Mouse (Mus musculus): ENCODE results near the gene Mgmt. TPM values are rescaled to one million over a fixed set of nuclear protein-coding genes. Genes with fewer than 3 reads are reported as not detected.

Mgmt gene
- polyA plus RNA-seq, 1 experiment from 2014 or later = 6.1 TPM

GRCm38 (mm10) chr7:136866535-136866934 lies 27.9 kb upstream of the Mgmt start:
- DNase-seq (ENCODE audit: low spot score) = no peak
- 81% methylated on average over 4 of the region's 4 CpGs for WGBS
- no peak overlapping the region for H3K4me3 ChIP-seq

GRCm38 (mm10) chr7:136871535-136871934 lies 22.9 kb upstream of the Mgmt start:
- 76% methylated on average over 11 of the region's 11 CpGs for WGBS
- no peak overlapping the region for H3K4me3 ChIP-seq
- H3K36me3 ChIP-seq = no peaks in the 10 kb centered on the region
- no peak for DNase-seq (ENCODE audit: low spot score)
- no peak overlapping the region for H3K27ac ChIP-seq
- H3K27me3 ChIP-seq (ENCODE audit: insufficient read depth, poor library complexity, severe bottlenecking) = peaks cover 34% of the 10 kb centered on the region; the same call in 1 of the 2 replicates
- no peaks in the 10 kb centered on the region for H3K9me3 ChIP-seq
- 0 out of 2 replicates have a peak, but pooled peaks cover 6% of the 10 kb centered on the region for H3K4me1 ChIP-seq

More at GRCm38 (mm10) chr7:136866535-136866934, 27.9 kb upstream of the Mgmt start:
- Histone ChIP-seq H3K4me1 (peaks cover 15% of the 10 kb centered on the region), H3K9me3 (no peaks in the 10 kb centered on the region), H3K27ac (no peak overlapping the region), H3K27me3 (ENCODE audit: insufficient read depth, poor library complexity, severe bottlenecking) (peaks cover 12% of the 10 kb centered on the region; the same call in 1 of the 2 replicates), H3K36me3 (no peaks in the 10 kb centered on the region)

- Histone ChIP-seq H3K9me3 (no peaks in the 10 kb centered on the region), H3K36me3 (no peaks in the 10 kb centered on the region), H3K4me3 (no peak overlapping the region), H3K27ac (no peak overlapping the region), H3K27me3 (ENCODE audit: insufficient read depth, poor library complexity, severe bottlenecking) (peaks cover 34% of the 10 kb centered on the region; the same call in 1 of the 2 replicates), H3K4me1 (0 out of 2 replicates have a peak, but pooled peaks cover 6% of the 10 kb centered on the region)
- WGBS = 34% methylated on average over 8 of the region's 8 CpGs
- DNase-seq (ENCODE audit: low spot score) = peak; percentile 48
These were observed 22.4 kb upstream of the Mgmt start for GRCm38 (mm10) chr7:136872059-136872458.

- Histone ChIP-seq H3K4me3 (no peak overlapping the region), H3K27me3 (ENCODE audit: insufficient read depth, poor library complexity, severe bottlenecking) (peaks cover 29% of the 10 kb centered on the region; the same call in 1 of the 2 replicates), H3K27ac (no peak overlapping the region), H3K9me3 (no peaks in the 10 kb centered on the region), H3K36me3 (no peaks in the 10 kb centered on the region), H3K4me1 (0 out of 2 replicates have a peak, but pooled peaks cover 6% of the 10 kb centered on the region)
- 40% methylated on average over 1 of the region's 1 CpGs for WGBS
- DNase-seq (ENCODE audit: low spot score) = peak; percentile 55
These were observed 20.0 kb upstream of the Mgmt start for GRCm38 (mm10) chr7:136874396-136874795.

- WGBS = 86% methylated on average over 4 of the region's 4 CpGs
- no peaks in the 10 kb centered on the region for H3K36me3 ChIP-seq
- no peak overlapping the region for H3K27ac ChIP-seq
- peaks cover 17% of the 10 kb centered on the region for H3K27me3 ChIP-seq (ENCODE audit: insufficient read depth, poor library complexity, severe bottlenecking)
- H3K9me3 ChIP-seq = no peaks in the 10 kb centered on the region
- no peak for DNase-seq (ENCODE audit: low spot score)
- no peak overlapping the region for H3K4me3 ChIP-seq
- H3K4me1 ChIP-seq = no peaks in the 10 kb centered on the region
These were observed 14.0 kb upstream of the Mgmt start for GRCm38 (mm10) chr7:136880386-136880785.

- Histone ChIP-seq H3K4me1 (peaks cover 3% of the 10 kb centered on the region), H3K27me3 (ENCODE audit: insufficient read depth, poor library complexity, severe bottlenecking) (peaks cover 8% of the 10 kb centered on the region; the same call in 1 of the 2 replicates), H3K4me3 (no peak overlapping the region), H3K36me3 (no peaks in the 10 kb centered on the region), H3K9me3 (no peaks in the 10 kb centered on the region), H3K27ac (no peak overlapping the region)
- 80% methylated on average over 6 of the region's 6 CpGs for WGBS
- DNase-seq (ENCODE audit: low spot score) = no peak
These were observed 6.3 kb upstream of the Mgmt start for GRCm38 (mm10) chr7:136888161-136888560.

- H3K27ac ChIP-seq = peak overlapping the region; percentile 88; the same call in 1 of the 2 replicates
- H3K27me3 ChIP-seq (ENCODE audit: insufficient read depth, poor library complexity, severe bottlenecking) = no peaks in the 10 kb centered on the region
- no peaks in the 10 kb centered on the region for H3K9me3 ChIP-seq
- H3K4me1 ChIP-seq = peaks cover 40% of the 10 kb centered on the region
- no peak overlapping the region for H3K4me3 ChIP-seq
- WGBS = 57% methylated on average over 1 of the region's 1 CpGs
- no peaks in the 10 kb centered on the region for H3K36me3 ChIP-seq
- DNase-seq (ENCODE audit: low spot score) = peak; percentile 71
These were observed 942 bp downstream of the Mgmt start for GRCm38 (mm10) chr7:136895356-136895755.

- Histone ChIP-seq H3K4me3 (no peak overlapping the region), H3K36me3 (no peaks in the 10 kb centered on the region), H3K4me1 (peaks cover 40% of the 10 kb centered on the region), H3K27me3 (ENCODE audit: insufficient read depth, poor library complexity, severe bottlenecking) (no peaks in the 10 kb centered on the region), H3K9me3 (no peaks in the 10 kb centered on the region), H3K27ac (no peak overlapping the region)
- WGBS = 78% methylated on average over 7 of the region's 7 CpGs
- no peak for DNase-seq (ENCODE audit: low spot score)
These were observed 1.4 kb downstream of the Mgmt start for GRCm38 (mm10) chr7:136895851-136896250.

- DNase-seq (ENCODE audit: low spot score) = no peak
- Histone ChIP-seq H3K4me3 (no peak overlapping the region), H3K4me1 (peaks cover 40% of the 10 kb centered on the region), H3K36me3 (no peaks in the 10 kb centered on the region), H3K27me3 (ENCODE audit: insufficient read depth, poor library complexity, severe bottlenecking) (no peaks in the 10 kb centered on the region), H3K27ac (peak overlapping the region; percentile 33; the same call in 1 of the 2 replicates), H3K9me3 (no peaks in the 10 kb centered on the region)
- 47% methylated on average over 1 of the region's 1 CpGs for WGBS
These were observed 3.1 kb downstream of the Mgmt start for GRCm38 (mm10) chr7:136897481-136897880.

- Histone ChIP-seq H3K27ac (peak overlapping the region; percentile 33; the same call in 1 of the 2 replicates), H3K4me1 (peaks cover 39% of the 10 kb centered on the region), H3K36me3 (no peaks in the 10 kb centered on the region), H3K27me3 (ENCODE audit: insufficient read depth, poor library complexity, severe bottlenecking) (no peaks in the 10 kb centered on the region), H3K9me3 (no peaks in the 10 kb centered on the region), H3K4me3 (no peak overlapping the region)
- WGBS = 32% methylated on average over 4 of the region's 4 CpGs
- peak; percentile 81 for DNase-seq (ENCODE audit: low spot score)
These were observed 3.6 kb downstream of the Mgmt start for GRCm38 (mm10) chr7:136898005-136898404.

- no peaks in the 10 kb centered on the region for H3K9me3 ChIP-seq
- H3K27me3 ChIP-seq (ENCODE audit: insufficient read depth, poor library complexity, severe bottlenecking) = no peaks in the 10 kb centered on the region
- H3K36me3 ChIP-seq = no peaks in the 10 kb centered on the region
- no peak overlapping the region for H3K27ac ChIP-seq
- DNase-seq (ENCODE audit: low spot score) = peak; percentile 75
- peaks cover 28% of the 10 kb centered on the region for H3K4me1 ChIP-seq
- 72% methylated on average over 11 of the region's 11 CpGs for WGBS
- H3K4me3 ChIP-seq = no peak overlapping the region
These were observed 14.3 kb downstream of the Mgmt start for GRCm38 (mm10) chr7:136908616-136909144.

GRCm38 (mm10) chr7:136912901-136913300 lies 18.5 kb downstream of the Mgmt start:
- Histone ChIP-seq H3K4me3 (no peak overlapping the region), H3K27ac (peak overlapping the region; percentile 56), H3K36me3 (no peaks in the 10 kb centered on the region), H3K27me3 (ENCODE audit: insufficient read depth, poor library complexity, severe bottlenecking) (peaks cover 5% of the 10 kb centered on the region; the same call in 1 of the 2 replicates), H3K4me1 (peaks cover 35% of the 10 kb centered on the region), H3K9me3 (no peaks in the 10 kb centered on the region)
- peak; percentile 69 for DNase-seq (ENCODE audit: low spot score)
- WGBS = 85% methylated on average over 4 of the region's 4 CpGs

- Histone ChIP-seq H3K9me3 (no peaks in the 10 kb centered on the region), H3K4me1 (peaks cover 23% of the 10 kb centered on the region), H3K36me3 (no peaks in the 10 kb centered on the region), H3K27ac (no peak overlapping the region), H3K4me3 (no peak overlapping the region), H3K27me3 (ENCODE audit: insufficient read depth, poor library complexity, severe bottlenecking) (peaks cover 11% of the 10 kb centered on the region; the same call in 1 of the 2 replicates)
- 85% methylated on average over 3 of the region's 3 CpGs for WGBS
- DNase-seq (ENCODE audit: low spot score) = peak; percentile 55
These were observed 21.6 kb downstream of the Mgmt start for GRCm38 (mm10) chr7:136916021-136916420.

Measured in heart, embryonic 10.5 days (tissue).